Mouse (Mus musculus) Patski (cell line): ENCODE results near the gene Cyb5d2. TPM values are rescaled to one million over a fixed set of nuclear protein-coding genes. Genes with fewer than 3 reads are reported as not detected.
"Not testable (repeated sequence)": the region's sequence is repeated elsewhere in the genome, so short reads cannot be mapped to it uniquely, and the experiment has no call there.

ENCODE experiments used
- ATAC-seq: fragments of 100-300 bp; one replicate; pipeline ENCODE4 v1.8.0; 2021
- CTCF ChIA-PET: fragments of 350-600 bp; sonication (Branson Sonifier 250); formaldehyde crosslinking; loops from one replicate; lab custom pipeline; 2022; ENCODE audit warnings: inconsistent platforms; lab: Charles Lee
- POLR2A ChIA-PET: fragments of 350-600 bp; sonication (Branson Sonifier 250); formaldehyde crosslinking; loops from one replicate; lab custom pipeline; 2022; ENCODE audit warnings: antibody characterized with exemption, inconsistent platforms; lab: Charles Lee
- DNase-seq: peaks from one replicate; pipeline ENCODE4 v3.0.0-alpha.2; 2011; ENCODE audit warnings: low read depth, low spot score
- H3K27me3 ChIP-seq: fragments of 371-371 bp; one replicate; pipeline ENCODE4 v1.5.1; 2021
- CTCF ChIP-seq: fragments of 100-300 bp; IDR thresholded peaks from one replicate; pipeline ENCODE4 v1.5.1; 2021
- in situ Hi-C: fragments of 300-500 bp; cut with MboI; formaldehyde crosslinking; loops from 3 replicates; pipeline ENCODE4 v1.11.1; 2018; ENCODE audit warnings: low pct_unique_long_range_greater_than_20kb, mixed read lengths
- polyA plus RNA-seq: library from polyadenylated mRNA; unstranded; gene quantifications from one replicate; pipeline ENCODE4 v1.2.3, GENCODE M21; 2021

Gene Cyb5d2
- polyA plus RNA-seq, 1 experiment from 2014 or later = 9.3 TPM

- in situ Hi-C loops = no loop called here
- ChIA-PET POLR2A (no interaction called here), CTCF (interaction anchor here (1.5 to 1.7 kb wide), 2 partner anchors 11 to 14 kb away, joined by 4 to 6 read pairs; no protein-coding TSS in a partner anchor)
- TF ChIP-seq CTCF = no peak
- DNase-seq = no peak
- H3K27me3 ChIP-seq = no peaks in the 10 kb centered on the region
- ATAC-seq = no peak
Measured at GRCm38 (mm10) chr11:72758316-72758715, 37.6 kb downstream of the Cyb5d2 start.

GRCm38 (mm10) chr11:72751956-72752355 is 44.0 kb downstream of the Cyb5d2 start:
- in situ Hi-C loops = no loop called here
- H3K27me3 ChIP-seq = no peaks in the 10 kb centered on the region
- DNase-seq (peak; percentile 24), ATAC-seq (no peak)
- POLR2A ChIA-PET = no interaction called here
- peak; percentile 49 for TF ChIP-seq CTCF
- CTCF ChIA-PET = interaction anchor here (0.6 to 1.5 kb wide), 5 partner anchors 11 to 131 kb away, joined by 3 read pairs; no protein-coding TSS in a partner anchor

GRCm38 (mm10) chr11:72739048-72739447 is 56.9 kb downstream of the Cyb5d2 start:
- TF ChIP-seq CTCF = no peak
- ATAC-seq (no peak), DNase-seq (no peak)
- no peaks in the 10 kb centered on the region for H3K27me3 ChIP-seq
- ChIA-PET POLR2A (interaction anchor here (0.6 to 0.9 kb wide), 2 partner anchors 11 to 97 kb away, joined by 3 read pairs; no protein-coding TSS in a partner anchor), CTCF (no interaction called here)
- in situ Hi-C loops = loop anchor here (5.0 kb wide), 1 partner anchor 162 kb away; no protein-coding TSS in a partner anchor

GRCm38 (mm10) chr11:72737517-72737916 is 58.4 kb downstream of the Cyb5d2 start:
- ATAC-seq, CTCF ChIA-PET, DNase-seq, H3K27me3 ChIP-seq: not testable (repeated sequence)
- POLR2A ChIA-PET = interaction anchor here (0.7 kb wide), 1 partner anchor 61 kb away, joined by 3 read pairs; no protein-coding TSS in a partner anchor
- peak; percentile 52 for TF ChIP-seq CTCF
- in situ Hi-C loops = loop anchor here (5.0 kb wide), 1 partner anchor 160 kb away; no protein-coding TSS in a partner anchor

- DNase-seq (no peak), ATAC-seq (no peak)
- in situ Hi-C loops = loop anchor here (5.0 kb wide), 1 partner anchor 159 kb away; no protein-coding TSS in a partner anchor
- POLR2A ChIA-PET = no interaction called here
- no peaks in the 10 kb centered on the region for H3K27me3 ChIP-seq
- CTCF ChIA-PET = interaction anchor here (1.3 to 2.6 kb wide), 4 partner anchors 9 to 165 kb away, joined by 3 to 7 read pairs (median 4); no protein-coding TSS in a partner anchor
- TF ChIP-seq CTCF = no peak
Measured at GRCm38 (mm10) chr11:72736320-72736719, 59.6 kb downstream of the Cyb5d2 start.

GRCm38 (mm10) chr11:72735519-72735860 is 60.5 kb downstream of the Cyb5d2 start:
- POLR2A ChIA-PET = no interaction called here
- in situ Hi-C loops = loop anchor here (5.0 kb wide), 1 partner anchor 158 kb away; no protein-coding TSS in a partner anchor
- H3K27me3 ChIP-seq = no peaks in the 10 kb centered on the region
- CTCF ChIA-PET = interaction anchor here (1.3 to 2.6 kb wide), 4 partner anchors 9 to 164 kb away, joined by 3 to 7 read pairs (median 4); no protein-coding TSS in a partner anchor
- DNase-seq = no peak
- ATAC-seq = no peak
- TF ChIP-seq CTCF = no peak

- ATAC-seq (peak; percentile 12), DNase-seq (peak; percentile 33)
- ChIA-PET CTCF (interaction anchor here (1.6 to 2.6 kb wide), 3 partner anchors 10 to 17 kb away, joined by 3 to 7 read pairs (median 4); no protein-coding TSS in a partner anchor), POLR2A (no interaction called here)
- H3K27me3 ChIP-seq = no peaks in the 10 kb centered on the region
- in situ Hi-C loops = loop anchor here (5.0 kb wide), 1 partner anchor 158 kb away; no protein-coding TSS in a partner anchor
- no peak for TF ChIP-seq CTCF
Measured at GRCm38 (mm10) chr11:72734840-72735518, 61.0 kb downstream of the Cyb5d2 start.

GRCm38 (mm10) chr11:72733736-72734135 is 62.2 kb downstream of the Cyb5d2 start:
- no peak for DNase-seq
- ChIA-PET POLR2A (no interaction called here), CTCF (no interaction called here)
- no peak for TF ChIP-seq CTCF
- in situ Hi-C loops = no loop called here
- no peak for ATAC-seq
- H3K27me3 ChIP-seq = no peaks in the 10 kb centered on the region

Other genes starting within 250 kb of the Cyb5d2 start
- gene Spns3, start 245.6 kb downstream of the Cyb5d2 start, polyA plus RNA-seq = 7.8 TPM
- 53.6 TPM for gene Ube2g1, start 188.9 kb downstream of the Cyb5d2 start, polyA plus RNA-seq
- gene Ankfy1, start 106.1 kb downstream of the Cyb5d2 start, polyA plus RNA-seq = 42.8 TPM
- 19.5 TPM for gene Zzef1, start 84 bp upstream of the Cyb5d2 start, polyA plus RNA-seq
- 0.06 TPM for gene Atp2a3, start 165.0 kb upstream of the Cyb5d2 start, polyA plus RNA-seq
- gene P2rx1, start 203.0 kb upstream of the Cyb5d2 start, polyA plus RNA-seq = not detected
- gene Camkk1, start 222.9 kb upstream of the Cyb5d2 start, polyA plus RNA-seq = 5.1 TPM